Mouse (Mus musculus) stomach, embryonic 16.5 days (tissue): Measurements from ENCODE around the gene Bak1. TPM values are rescaled to one million over a fixed set of nuclear protein-coding genes. Genes with fewer than 3 reads are reported as not detected.

Source experiments
- ATAC-seq: fragments of 200-750 bp; cut with Nextera tagmentation; 2 replicates; pipeline ENCODE4 v1.8.0; 2017; ENCODE audit warnings: moderate number of reproducible peaks, moderate TSS enrichment; ENCODE audit not compliant: insufficient read depth, low FRiP score
- H3K27ac ChIP-seq: fragments of 300-500 bp; sonication (generic); 2 replicates; pipeline ENCODE4 v1.5.1; 2014; ENCODE audit warnings: low read length
- H3K27me3 ChIP-seq: fragments of 300-500 bp; sonication (generic); 2 replicates; pipeline ENCODE4 v1.6.1; 2014; ENCODE audit warnings: low read length, control low read depth, mixed read lengths; ENCODE audit not compliant: control insufficient read depth, insufficient read depth
- H3K36me3 ChIP-seq: fragments of 300-500 bp; sonication (generic); 2 replicates; pipeline ENCODE4 v1.6.1; 2014; ENCODE audit warnings: low read length; ENCODE audit not compliant: control insufficient read depth, insufficient read depth
- H3K4me1 ChIP-seq: fragments of 300-500 bp; sonication (generic); 2 replicates; pipeline ENCODE4 v1.6.1; 2014; ENCODE audit warnings: low read length, control low read depth, mixed read lengths; ENCODE audit not compliant: control insufficient read depth, insufficient read depth
- H3K4me2 ChIP-seq: fragments of 300-500 bp; sonication (generic); 2 replicates; pipeline ENCODE4 v1.6.1; 2014; ENCODE audit warnings: low read depth, low read length, mixed read lengths
- H3K4me3 ChIP-seq: fragments of 300-500 bp; sonication (generic); replicated peaks from 2 replicates; pipeline ENCODE4 v1.5.1; 2014; ENCODE audit warnings: mild to moderate bottlenecking, low read length
- H3K9ac ChIP-seq: fragments of 300-500 bp; sonication (generic); 2 replicates; pipeline ENCODE4 v1.6.1; 2014; ENCODE audit warnings: low read length
- H3K9me3 ChIP-seq: fragments of 300-500 bp; sonication (generic); replicated peaks from 2 replicates; pipeline ENCODE4 v1.6.1; 2016; ENCODE audit warnings: low read length, control low read depth; ENCODE audit not compliant: control insufficient read depth
- WGBS: fragments of 180-500 bp; shearing (Covaris S2); extraction: QIAGEN DNeasy Blood & Tissue Kit; methylation state at CpG from one replicate; pipeline ENCODE4 v1.1.7; 2014; 5-methylcytosine and 5-hydroxymethylcytosine counted together
- polyA plus RNA-seq: library from polyadenylated mRNA; unstranded; fragments of >200 nt; fragmentation: Nextera tagmentation; extraction: Ambion mirVana; gene quantifications from 2 replicates; pipeline ENCODE4 v1.2.1, GENCODE M21; 2015

Gene Bak1
- polyA plus RNA-seq, 1 experiment from 2014 or later = 6.7 TPM

GRCm38 (mm10) chr17:27071630-27072029 lies 42.8 kb upstream of the Bak1 start:
- Histone ChIP-seq H3K9ac (no peak overlapping the region), H3K4me3 (no peak overlapping the region), H3K4me1 (peaks cover 39% of the 10 kb centered on the region), H3K27ac (no peak overlapping the region), H3K27me3 (no peaks in the 10 kb centered on the region), H3K36me3 (no peaks in the 10 kb centered on the region), H3K4me2 (no peak overlapping the region), H3K9me3 (no peaks in the 10 kb centered on the region)
- WGBS = 47% methylated on average over 6 of the region's 6 CpGs
- ATAC-seq = no peak

- no peak for ATAC-seq
- H3K9ac ChIP-seq = no peak overlapping the region
- no peak overlapping the region for H3K4me3 ChIP-seq
- no peak overlapping the region for H3K27ac ChIP-seq
- no peak overlapping the region for H3K4me2 ChIP-seq
- no peaks in the 10 kb centered on the region for H3K36me3 ChIP-seq
- 89% methylated on average over 7 of the region's 7 CpGs for WGBS
- peaks cover 43% of the 10 kb centered on the region for H3K4me1 ChIP-seq
- no peaks in the 10 kb centered on the region for H3K9me3 ChIP-seq
- no peaks in the 10 kb centered on the region for H3K27me3 ChIP-seq
Observed at GRCm38 (mm10) chr17:27070913-27071312, 42.1 kb upstream of the Bak1 start.

- Histone ChIP-seq H3K27ac (no peak overlapping the region), H3K4me3 (no peak overlapping the region), H3K36me3 (no peaks in the 10 kb centered on the region), H3K4me1 (peaks cover 44% of the 10 kb centered on the region), H3K9ac (no peak overlapping the region), H3K4me2 (no peak overlapping the region), H3K27me3 (no peaks in the 10 kb centered on the region), H3K9me3 (no peaks in the 10 kb centered on the region)
- 77% methylated on average over 3 of the region's 5 CpGs for WGBS
- no peak for ATAC-seq
Observed at GRCm38 (mm10) chr17:27069071-27069470, 40.3 kb upstream of the Bak1 start.

GRCm38 (mm10) chr17:27066065-27066464 lies 37.3 kb upstream of the Bak1 start:
- Histone ChIP-seq H3K4me1 (peaks cover 47% of the 10 kb centered on the region), H3K4me2 (peak overlapping the region; percentile 24; the same call in 1 of the 2 replicates), H3K27me3 (no peaks in the 10 kb centered on the region), H3K27ac (peak overlapping the region; percentile 78), H3K36me3 (no peaks in the 10 kb centered on the region), H3K4me3 (no peak overlapping the region), H3K9ac (no peak overlapping the region), H3K9me3 (no peaks in the 10 kb centered on the region)
- peak; percentile 51 for ATAC-seq
- WGBS = 61% methylated on average over 7 of the region's 7 CpGs

GRCm38 (mm10) chr17:27064195-27064594 lies 35.4 kb upstream of the Bak1 start:
- peak; percentile 19; the same call in 1 of the 2 replicates for ATAC-seq
- peak overlapping the region; percentile 16; the same call in 1 of the 2 replicates for H3K9ac ChIP-seq
- peak overlapping the region; percentile 6; the same call in 1 of the 2 replicates for H3K4me2 ChIP-seq
- H3K4me3 ChIP-seq = no peak overlapping the region
- peak overlapping the region; percentile 79 for H3K27ac ChIP-seq
- 63% methylated on average over 2 of the region's 2 CpGs for WGBS
- no peaks in the 10 kb centered on the region for H3K27me3 ChIP-seq
- no peaks in the 10 kb centered on the region for H3K36me3 ChIP-seq
- H3K9me3 ChIP-seq = no peaks in the 10 kb centered on the region
- peaks cover 38% of the 10 kb centered on the region for H3K4me1 ChIP-seq

GRCm38 (mm10) chr17:27063717-27064116 lies 34.9 kb upstream of the Bak1 start:
- 20% methylated on average over 6 of the region's 6 CpGs for WGBS
- H3K27ac ChIP-seq = peak overlapping the region; percentile 79
- H3K36me3 ChIP-seq = no peaks in the 10 kb centered on the region
- peak overlapping the region; percentile 6; the same call in 1 of the 2 replicates for H3K4me2 ChIP-seq
- peaks cover 38% of the 10 kb centered on the region for H3K4me1 ChIP-seq
- ATAC-seq = peak; percentile 80; the same call in 1 of the 2 replicates
- H3K4me3 ChIP-seq = no peak overlapping the region
- H3K9me3 ChIP-seq = no peaks in the 10 kb centered on the region
- H3K9ac ChIP-seq = peak overlapping the region; percentile 16; the same call in 1 of the 2 replicates
- H3K27me3 ChIP-seq = no peaks in the 10 kb centered on the region

GRCm38 (mm10) chr17:27062684-27063083 lies 33.9 kb upstream of the Bak1 start:
- ATAC-seq = no peak
- Histone ChIP-seq H3K4me3 (no peak overlapping the region), H3K27ac (peak overlapping the region; percentile 79; the same call in 1 of the 2 replicates), H3K4me1 (peaks cover 38% of the 10 kb centered on the region), H3K4me2 (no peak overlapping the region), H3K27me3 (no peaks in the 10 kb centered on the region), H3K9me3 (no peaks in the 10 kb centered on the region), H3K9ac (no peak overlapping the region), H3K36me3 (no peaks in the 10 kb centered on the region)
- 87% methylated on average over 7 of the region's 7 CpGs for WGBS

GRCm38 (mm10) chr17:27061727-27062126 lies 32.9 kb upstream of the Bak1 start:
- 92% methylated on average over 3 of the region's 3 CpGs for WGBS
- ATAC-seq = no peak

GRCm38 (mm10) chr17:27060698-27061097 lies 31.9 kb upstream of the Bak1 start:
- H3K9ac ChIP-seq = peak overlapping the region; percentile 36; the same call in 1 of the 2 replicates
- 52% methylated on average over 8 of the region's 8 CpGs for WGBS
- peaks cover 30% of the 10 kb centered on the region for H3K4me1 ChIP-seq
- H3K27me3 ChIP-seq = no peaks in the 10 kb centered on the region
- peak overlapping the region; percentile 38; the same call in 1 of the 2 replicates for H3K27ac ChIP-seq
- ATAC-seq = no peak
- H3K9me3 ChIP-seq = no peaks in the 10 kb centered on the region
- no peaks in the 10 kb centered on the region for H3K36me3 ChIP-seq
- H3K4me2 ChIP-seq = peak overlapping the region; percentile 98
- no peak overlapping the region for H3K4me3 ChIP-seq

More at GRCm38 (mm10) chr17:27061727-27062126, 32.9 kb upstream of the Bak1 start:
- Histone ChIP-seq H3K4me3 (no peak overlapping the region), H3K4me2 (no peak overlapping the region), H3K4me1 (peaks cover 35% of the 10 kb centered on the region), H3K27ac (no peak overlapping the region), H3K9me3 (no peaks in the 10 kb centered on the region), H3K36me3 (no peaks in the 10 kb centered on the region), H3K9ac (no peak overlapping the region), H3K27me3 (no peaks in the 10 kb centered on the region)
